Mouse (Mus musculus) spleen, postnatal 0 days (tissue): ENCODE data around the gene Zbbx. TPM values are rescaled to one million over a fixed set of nuclear protein-coding genes. Genes with fewer than 3 reads are reported as not detected.

ENCODE experiments used
- polyA plus RNA-seq: library from polyadenylated mRNA; unstranded; fragments of >200 nt; fragmentation: Nextera tagmentation; extraction: Ambion mirVana; gene quantifications from 2 replicates; pipeline ENCODE4 v1.2.1, GENCODE M21; 2015

Gene Zbbx
- polyA plus RNA-seq: not detected in 2 replicates

DNA sequence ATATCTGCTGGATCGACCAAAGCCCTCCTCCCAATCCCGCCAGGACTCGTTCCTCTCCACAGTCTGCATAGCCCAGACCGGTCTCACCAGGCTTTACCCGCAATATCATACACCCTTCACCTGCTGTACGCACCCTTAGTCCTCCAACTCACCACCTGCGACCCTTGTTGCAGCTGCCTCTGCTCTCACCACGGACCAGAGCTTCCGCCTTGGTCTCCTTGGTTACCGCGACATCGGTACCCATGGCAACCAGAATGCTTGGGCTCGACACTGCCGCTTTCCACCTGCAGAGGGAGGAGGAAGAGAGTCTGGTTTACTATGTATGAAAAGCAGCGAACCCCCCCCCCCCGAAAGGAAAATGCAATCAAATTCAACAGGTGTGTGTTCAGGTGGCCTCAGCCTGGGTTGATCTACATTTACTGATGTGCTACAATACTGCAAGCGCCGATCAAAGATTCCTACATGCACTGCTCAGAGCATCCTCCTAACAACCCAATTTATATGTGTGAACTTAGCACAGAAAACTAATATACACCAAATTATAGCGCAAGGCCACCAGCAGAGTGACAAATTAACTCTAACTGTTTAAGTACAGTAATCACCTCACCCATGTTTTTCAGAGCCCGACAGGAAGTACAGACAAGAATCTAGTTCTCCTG lies at the start of gene Zbbx:
Gene Zbbx, minus strand, starts transcription at position 197 of the 659 bp plus-strand sequence.

Other genes starting within 250 kb of the Zbbx start
- gene Serpini2, start 105.0 kb upstream of the Zbbx start, polyA plus RNA-seq: 0.21 and 0.94 TPM in 2 replicates